Mouse (Mus musculus) testis, adult 2 months (tissue): ENCODE measurements at regions not wholly inside any gene's neighbourhood (a gene's known extent, or its start where the extent isn't known, plus 50 kb on each side); places are given as distances from the start of the nearest gene placed in this dataset.

Experiments
- H3K27ac ChIP-seq: fragments of 200-500 bp; 2 replicates; pipeline ENCODE4 v1.5.1; 2012; ENCODE audit warnings: low read depth, low read length; ENCODE audit not compliant: control insufficient read depth, insufficient read depth
- H3K27me3 ChIP-seq: fragments of 200-500 bp; 2 replicates; pipeline ENCODE4 v1.6.1; 2012; ENCODE audit warnings: mild to moderate bottlenecking, low read length, moderate library complexity; ENCODE audit not compliant: control insufficient read depth, insufficient read depth
- H3K36me3 ChIP-seq: fragments of 200-500 bp; 2 replicates; pipeline ENCODE4 v1.6.1; 2012; ENCODE audit warnings: mild to moderate bottlenecking, low read length; ENCODE audit not compliant: control insufficient read depth, insufficient read depth
- H3K4me1 ChIP-seq: fragments of 200-500 bp; 2 replicates; pipeline ENCODE4 v1.6.1; 2012; ENCODE audit warnings: low read length; ENCODE audit not compliant: control insufficient read depth, insufficient read depth
- H3K4me3 ChIP-seq: fragments of 200-500 bp; 2 replicates; pipeline ENCODE4 v1.5.1; 2012; ENCODE audit warnings: low read depth, mild to moderate bottlenecking, low read length, moderate library complexity, mixed read lengths; ENCODE audit not compliant: control insufficient read depth
- CTCF ChIP-seq: fragments of 200-500 bp; IDR thresholded peaks from 2 replicates; pipeline ENCODE4 v1.5.1; 2012; ENCODE audit warnings: low read depth, mild to moderate bottlenecking, inconsistent platforms, low read length, moderate library complexity; ENCODE audit not compliant: control insufficient read depth, insufficient read depth, insufficient replicate concordance
- POLR2A ChIP-seq: fragments of 200-500 bp; IDR thresholded peaks from 2 replicates; pipeline ENCODE4 v1.6.1; 2012; ENCODE audit warnings: low read depth, mild to moderate bottlenecking, inconsistent platforms, low read length, moderate library complexity; ENCODE audit not compliant: control insufficient read depth

DNA sequence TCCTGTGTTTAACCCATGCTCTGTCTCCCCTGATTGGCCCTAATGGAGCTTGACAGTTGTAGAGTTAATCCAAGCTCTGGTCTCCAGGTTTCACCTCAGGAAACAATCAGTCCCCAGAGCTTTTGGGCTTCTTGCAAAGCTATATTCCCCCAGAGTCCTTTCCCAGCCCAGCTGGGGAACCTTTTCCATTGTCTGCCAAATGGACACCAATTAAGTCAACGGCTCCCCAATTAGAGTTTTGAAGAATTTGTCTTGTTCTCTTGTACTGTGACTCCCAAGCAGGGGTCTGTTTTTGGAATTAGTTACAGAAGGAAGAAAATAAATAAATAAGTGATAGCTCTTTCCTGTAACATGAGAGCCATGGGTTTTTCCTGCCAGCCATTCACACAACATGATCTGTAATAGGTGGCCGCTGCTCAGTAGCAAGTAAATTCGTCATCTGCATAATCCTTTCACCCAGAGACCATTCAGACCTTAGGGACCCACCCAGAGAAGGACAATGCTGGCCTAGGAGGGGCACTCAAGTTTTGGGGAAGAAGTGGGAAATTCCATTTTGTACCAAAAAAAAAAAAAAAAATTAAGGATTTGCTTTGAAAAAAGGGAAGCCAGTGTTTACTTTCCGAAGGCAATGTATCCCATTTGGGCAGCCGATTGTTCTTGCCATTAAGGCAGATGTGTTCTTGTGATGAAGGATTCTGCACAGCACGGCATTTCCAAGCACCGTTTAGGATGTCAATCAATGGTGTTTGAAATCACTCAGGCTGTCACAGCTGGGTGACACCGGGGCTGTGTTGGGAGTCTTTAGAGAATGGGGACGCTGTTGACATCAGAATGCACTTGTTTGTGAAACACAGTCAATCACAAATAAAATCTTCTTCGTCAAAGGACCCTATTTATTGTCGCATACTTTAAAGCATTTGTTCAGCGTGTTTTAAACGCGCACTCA is 286.6 kb downstream of the Gm10295 start:
- H3K4me1 ChIP-seq, result no peaks in the 10 kb centered on the region
- no peaks in the 10 kb centered on the region for H3K36me3 ChIP-seq
- no peak for TF ChIP-seq POLR2A
- no peak for TF ChIP-seq CTCF
- H3K27me3 ChIP-seq, result no peaks in the 10 kb centered on the region
- H3K27ac ChIP-seq, result no peak overlapping the region
- no peak overlapping the region for H3K4me3 ChIP-seq

GRCm38 (mm10) chr7:71050825-71051224 is 300.5 kb downstream of the Gm10295 start:
- H3K4me3 ChIP-seq, result no peak overlapping the region
- no peaks in the 10 kb centered on the region for H3K36me3 ChIP-seq
- H3K27me3 ChIP-seq, result no peaks in the 10 kb centered on the region
- H3K4me1 ChIP-seq, result no peaks in the 10 kb centered on the region
- H3K27ac ChIP-seq, result no peak overlapping the region
- TF ChIP-seq POLR2A (no peak), CTCF (no peak)

DNA sequence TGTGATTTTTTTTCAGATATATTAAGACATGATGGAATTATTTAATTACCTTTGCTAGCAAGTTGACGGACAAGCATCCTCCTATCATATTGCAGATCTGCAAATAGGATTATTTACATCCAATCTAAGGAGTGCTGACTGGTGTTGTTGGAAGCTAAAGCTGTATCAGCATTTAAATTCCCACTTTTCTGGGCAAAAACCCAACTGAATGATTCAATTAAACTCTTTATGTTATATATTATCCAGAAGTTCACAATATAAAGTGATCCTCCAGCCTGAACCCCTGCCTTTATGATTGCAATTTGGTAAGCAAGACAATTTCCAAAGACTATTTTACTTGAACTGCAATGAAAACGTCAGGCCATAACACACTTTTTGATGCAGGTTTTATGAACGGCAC is 304.1 kb downstream of the Gm10295 start:
- Histone ChIP-seq H3K4me3 (no peak overlapping the region), H3K27me3 (no peaks in the 10 kb centered on the region), H3K27ac (no peak overlapping the region), H3K4me1 (no peaks in the 10 kb centered on the region), H3K36me3 (no peaks in the 10 kb centered on the region)
- no peak for TF ChIP-seq POLR2A
- no peak for TF ChIP-seq CTCF

DNA sequence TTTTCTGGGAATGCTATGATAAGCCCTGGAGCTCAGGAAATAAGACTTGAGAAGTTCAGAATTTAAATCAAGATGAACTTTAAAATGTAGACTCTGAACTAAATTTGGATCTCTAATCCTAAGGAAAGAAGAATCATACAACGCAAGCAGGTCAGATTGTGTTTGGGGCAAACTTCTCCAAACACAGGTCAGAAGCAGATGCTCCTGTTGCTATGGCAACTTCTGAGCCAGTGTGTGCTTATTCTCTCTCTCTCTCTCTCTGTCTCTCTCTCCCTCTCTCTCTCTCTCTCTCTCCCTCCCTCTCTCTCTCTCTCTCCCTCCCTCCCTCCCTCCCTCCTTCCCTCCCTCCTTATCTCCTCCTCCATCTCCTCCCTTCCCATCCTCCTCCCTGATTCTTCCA is 304.7 kb downstream of the Gm10295 start:
- TF ChIP-seq POLR2A, result no peak
- no peak for TF ChIP-seq CTCF
- Histone ChIP-seq H3K36me3 (no peaks in the 10 kb centered on the region), H3K27me3 (no peaks in the 10 kb centered on the region), H3K27ac (no peak overlapping the region), H3K4me1 (no peaks in the 10 kb centered on the region), H3K4me3 (no peak overlapping the region)

DNA sequence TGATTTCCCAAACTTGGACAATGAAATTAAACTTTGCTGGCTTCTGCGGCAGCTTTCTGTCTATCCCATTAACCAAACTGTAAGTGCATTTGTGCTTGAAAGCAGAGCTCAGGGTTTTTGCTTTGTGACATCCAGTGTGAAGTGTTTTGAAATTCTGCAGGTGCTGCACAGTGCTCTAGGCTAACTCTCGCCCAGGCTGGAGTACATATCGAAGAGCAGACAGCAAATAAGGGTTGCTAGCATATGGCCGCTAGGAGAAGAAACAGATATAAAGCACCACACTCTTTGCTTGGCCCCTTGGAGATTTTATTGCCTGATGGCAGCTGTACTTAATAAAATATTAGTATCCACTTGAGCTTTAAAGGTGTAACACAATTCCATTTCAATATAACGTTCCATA is 307.5 kb downstream of the Gm10295 start:
- Histone ChIP-seq H3K4me3 (no peak overlapping the region), H3K27me3 (no peaks in the 10 kb centered on the region), H3K27ac (no peak overlapping the region), H3K36me3 (no peaks in the 10 kb centered on the region), H3K4me1 (no peaks in the 10 kb centered on the region)
- no peak for TF ChIP-seq CTCF
- no peak for TF ChIP-seq POLR2A

DNA sequence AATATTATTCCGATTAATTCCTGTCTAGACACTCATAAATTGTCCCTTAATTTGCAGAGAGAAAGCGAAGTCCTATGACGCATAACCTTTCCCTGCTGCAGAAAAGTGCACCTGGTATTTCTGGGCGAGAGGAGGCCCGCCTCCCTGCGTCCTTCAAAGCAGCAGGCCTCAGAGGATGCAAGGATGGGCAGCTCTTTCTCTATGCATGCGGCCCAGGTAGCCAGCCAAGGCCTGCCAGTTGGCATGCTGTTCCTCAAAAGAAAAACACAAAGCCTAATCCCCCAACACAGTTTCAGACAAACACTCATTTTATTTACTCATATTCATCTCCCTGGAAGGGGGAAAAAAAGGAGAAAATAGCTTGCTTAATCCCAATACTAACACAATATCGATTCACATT is 308.2 kb downstream of the Gm10295 start:
- no peaks in the 10 kb centered on the region for H3K4me1 ChIP-seq
- no peaks in the 10 kb centered on the region for H3K36me3 ChIP-seq
- H3K27me3 ChIP-seq, result no peaks in the 10 kb centered on the region
- H3K4me3 ChIP-seq, result no peak overlapping the region
- TF ChIP-seq POLR2A (no peak), CTCF (no peak)
- H3K27ac ChIP-seq, result no peak overlapping the region

GRCm38 (mm10) chr7:71041388-71041787 is 309.9 kb downstream of the Gm10295 start:
- Histone ChIP-seq H3K27me3 (no peaks in the 10 kb centered on the region), H3K36me3 (no peaks in the 10 kb centered on the region), H3K27ac (no peak overlapping the region), H3K4me3 (no peak overlapping the region), H3K4me1 (no peaks in the 10 kb centered on the region)
- no peak for TF ChIP-seq POLR2A
- TF ChIP-seq CTCF, result no peak
